Mouse (Mus musculus) common myeloid progenitor, adult 5-6 weeks (primary cell): ENCODE measurements around the gene Ift46. TPM values are rescaled to one million over a fixed set of nuclear protein-coding genes. Genes with fewer than 3 reads are reported as not detected.
A peak's percentile ranks its signal among the peaks of the same experiment; 100 is the strongest.
"Not testable (repeated sequence)": the region's sequence is repeated elsewhere in the genome, so short reads cannot be mapped to it uniquely, and the experiment has no call there.

Experiments
- ATAC-seq: replicated peaks from 2 replicates; pipeline ENCODE4 v1.8.0; 2016; ENCODE audit warnings: low read depth, mild to moderate bottlenecking, moderate TSS enrichment, inconsistent platforms; ENCODE audit not compliant: poor library complexity, severe bottlenecking
- total RNA-seq: library from RNA; stranded (forward); fragments of 200-1000, 187-1606 nt; gene quantifications from 2 replicates; pipeline ENCODE4 v1.2.3, GENCODE M21; 2017

Ift46 gene
- total RNA-seq, 1 experiment from 2014 or later, result 26.1 TPM

- ATAC-seq, result peak; percentile 43
These were observed 32.9 kb upstream of the Ift46 start, which contains the start of gene Phldb1 for GRCm38 (mm10) chr9:44734524-44735494. TSS of gene Phldb1 (minus strand) at chr9:44735198.

- ATAC-seq, result no peak
These were observed 31.8 kb upstream of the Ift46 start for GRCm38 (mm10) chr9:44735886-44736285.

GRCm38 (mm10) chr9:44736301-44736700, 31.4 kb upstream of the Ift46 start:
- no peak for ATAC-seq

- ATAC-seq, result no peak
These were observed 30.3 kb upstream of the Ift46 start for GRCm38 (mm10) chr9:44737240-44737949.

- no peak for ATAC-seq
These were observed 27.0 kb upstream of the Ift46 start for GRCm38 (mm10) chr9:44740663-44741192.

GRCm38 (mm10) chr9:44745371-44745770, 22.3 kb upstream of the Ift46 start:
- no peak for ATAC-seq

- no peak for ATAC-seq
These were observed 21.0 kb upstream of the Ift46 start for GRCm38 (mm10) chr9:44746666-44747065.

GRCm38 (mm10) chr9:44747341-44747740, 20.4 kb upstream of the Ift46 start:
- ATAC-seq, result no peak

GRCm38 (mm10) chr9:44748473-44748872, 19.2 kb upstream of the Ift46 start:
- ATAC-seq, result no peak

- ATAC-seq, result no peak
These were observed 6.8 kb upstream of the Ift46 start for GRCm38 (mm10) chr9:44760873-44761272.

- ATAC-seq, result not testable (repeated sequence)
These were observed 304 bp downstream of the Ift46 start for GRCm38 (mm10) chr9:44768029-44768394.

GRCm38 (mm10) chr9:44771376-44771775, 3.7 kb downstream of the Ift46 start:
- no peak for ATAC-seq

- 0 out of 2 replicates have a peak, but pooled peaks have one; percentile 2 for ATAC-seq
These were observed 4.7 kb downstream of the Ift46 start for GRCm38 (mm10) chr9:44772392-44772749.

GRCm38 (mm10) chr9:44772750-44773651, 5.3 kb downstream of the Ift46 start:
- peak; percentile 99 for ATAC-seq

- ATAC-seq, result no peak
These were observed 25.1 kb downstream of the Ift46 start for GRCm38 (mm10) chr9:44792842-44793241.

- ATAC-seq, result no peak
These were observed 30.6 kb downstream of the Ift46 start for GRCm38 (mm10) chr9:44798298-44798697.

- peak; percentile 93 for ATAC-seq
These were observed 31.6 kb downstream of the Ift46 start, which contains the start of gene Tmem25 for GRCm38 (mm10) chr9:44799102-44799957. TSS of gene Tmem25 (minus strand) at chr9:44799307.

GRCm38 (mm10) chr9:44799958-44800324, 32.2 kb downstream of the Ift46 start:
- ATAC-seq, result 0 out of 2 replicates have a peak, but pooled peaks have one; percentile 3

- no peak for ATAC-seq
These were observed 34.0 kb downstream of the Ift46 start for GRCm38 (mm10) chr9:44801669-44802068.
